Mouse (Mus musculus) lung, postnatal 0 days (tissue): ENCODE results near the gene Abcg2. TPM values are rescaled to one million over a fixed set of nuclear protein-coding genes. Genes with fewer than 3 reads are reported as not detected.
A peak's percentile ranks its signal among the peaks of the same experiment; 100 is the strongest.

Experiments
- ATAC-seq: fragments of 200-750 bp; cut with Nextera tagmentation; 2 replicates; pipeline ENCODE4 v1.8.0; 2017; ENCODE audit warnings: moderate library complexity
- DNase-seq: peaks from one replicate; pipeline ENCODE4 v3.0.0-alpha.2; 2016; ENCODE audit warnings: low spot score
- H3K27ac ChIP-seq: fragments of 300-500 bp; sonication (generic); 2 replicates; pipeline ENCODE4 v1.5.1; 2014; ENCODE audit warnings: antibody characterized with exemption, mild to moderate bottlenecking, low read length, mixed read lengths
- H3K27me3 ChIP-seq: fragments of 300-500 bp; sonication (generic); replicated peaks from 2 replicates; pipeline ENCODE4 v1.6.1; 2014; ENCODE audit warnings: low read length, mixed read lengths; ENCODE audit not compliant: insufficient read depth
- H3K36me3 ChIP-seq: fragments of 300-500 bp; sonication (generic); 2 replicates; pipeline ENCODE4 v1.6.1; 2014; ENCODE audit warnings: low read length, mixed read lengths; ENCODE audit not compliant: insufficient read depth
- H3K4me1 ChIP-seq: fragments of 300-500 bp; sonication (generic); 2 replicates; pipeline ENCODE4 v1.6.1; 2014; ENCODE audit warnings: antibody characterized with exemption, low read depth, low read length, mixed read lengths; ENCODE audit not compliant: insufficient read depth
- H3K4me2 ChIP-seq: fragments of 300-500 bp; sonication (generic); replicated peaks from 2 replicates; pipeline ENCODE4 v1.6.1; 2014; ENCODE audit warnings: low read depth, mild to moderate bottlenecking, low read length, moderate library complexity, mixed read lengths
- H3K4me3 ChIP-seq: fragments of 300-500 bp; sonication (generic); 2 replicates; pipeline ENCODE4 v1.5.1; 2014; ENCODE audit warnings: low read depth, low read length
- H3K9ac ChIP-seq: fragments of 300-500 bp; sonication (generic); replicated peaks from 2 replicates; pipeline ENCODE4 v1.6.1; 2014; ENCODE audit warnings: low read depth, mild to moderate bottlenecking
- H3K9me3 ChIP-seq: fragments of 300-500 bp; sonication (generic); 2 replicates; pipeline ENCODE4 v1.6.1; 2016; ENCODE audit warnings: low read length, mixed read lengths
- CTCF ChIP-seq: IDR thresholded peaks from 2 replicates; pipeline ENCODE4 v1.5.1; 2016; ENCODE audit warnings: antibody characterized with exemption, mild to moderate bottlenecking
- EP300 ChIP-seq: IDR thresholded peaks from 2 replicates; pipeline ENCODE4 v1.6.1; 2016; ENCODE audit warnings: antibody characterized with exemption, mild to moderate bottlenecking, control low read depth
- WGBS: fragments of 180-500 bp; shearing (Covaris S2); extraction: QIAGEN DNeasy Blood & Tissue Kit; methylation state at CpG from one replicate; pipeline ENCODE4 v1.1.7; 2014; 5-methylcytosine and 5-hydroxymethylcytosine counted together
- polyA plus RNA-seq: library from polyadenylated mRNA; unstranded; fragments of >200 nt; fragmentation: Nextera tagmentation; extraction: Ambion mirVana; gene quantifications from 2 replicates; pipeline ENCODE4 v1.2.1, GENCODE M21; 2015

Abcg2 gene
- polyA plus RNA-seq, 1 experiment from 2014 or later = 43.5 TPM

GRCm38 (mm10) chr6:58638566-58638965, 54.2 kb downstream of the Abcg2 start:
- H3K27ac ChIP-seq = no peak overlapping the region

DNA sequence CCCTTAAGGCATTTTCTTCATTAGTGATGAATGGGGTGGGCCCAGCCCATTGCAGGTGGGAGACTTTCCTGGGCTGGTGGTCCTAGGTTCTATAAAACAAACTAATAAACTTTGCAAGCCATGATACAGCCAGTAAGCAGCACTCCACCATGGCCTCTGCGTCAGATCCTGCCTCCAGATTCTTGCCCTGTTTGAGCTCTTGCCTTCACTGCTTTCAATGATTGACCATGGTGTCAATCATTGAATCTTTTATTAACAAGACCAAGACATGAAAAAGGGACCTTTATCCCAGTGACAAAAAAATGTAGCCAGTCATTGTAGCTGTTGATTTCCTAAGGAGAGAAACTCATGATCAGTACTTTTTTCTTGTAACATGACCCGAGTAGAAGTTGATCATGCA, 55.1 kb downstream of the Abcg2 start:
- no peak overlapping the region for H3K27ac ChIP-seq
- 89% methylated on average over 2 of the region's 2 CpGs for WGBS
- no peak overlapping the region for H3K9ac ChIP-seq
- no peaks in the 10 kb centered on the region for H3K27me3 ChIP-seq
- 0 out of 2 replicates have a peak, but pooled peaks cover 2% of the 10 kb centered on the region for H3K4me1 ChIP-seq
- no peak overlapping the region for H3K4me2 ChIP-seq
- ATAC-seq (no peak), DNase-seq (no peak)
- no peak for TF ChIP-seq CTCF
- H3K9me3 ChIP-seq = no peaks in the 10 kb centered on the region
- H3K4me3 ChIP-seq = no peak overlapping the region
- H3K36me3 ChIP-seq = no peaks in the 10 kb centered on the region

More at GRCm38 (mm10) chr6:58638566-58638965, 54.2 kb downstream of the Abcg2 start:
- H3K36me3 ChIP-seq = no peaks in the 10 kb centered on the region
- no peaks in the 10 kb centered on the region for H3K9me3 ChIP-seq
- no peaks in the 10 kb centered on the region for H3K4me1 ChIP-seq
- no peak for TF ChIP-seq EP300
- TF ChIP-seq CTCF = no peak
- H3K4me2 ChIP-seq = no peak overlapping the region
- no peak overlapping the region for H3K4me3 ChIP-seq
- H3K27me3 ChIP-seq = no peaks in the 10 kb centered on the region
- ATAC-seq (no peak), DNase-seq (no peak)
- no peak overlapping the region for H3K9ac ChIP-seq

- Histone ChIP-seq H3K27me3 (no peaks in the 10 kb centered on the region), H3K9ac (peak overlapping the region; percentile 36), H3K27ac (peak overlapping the region; percentile 51), H3K4me3 (peak overlapping the region; percentile 62), H3K4me2 (peak overlapping the region; percentile 85), H3K9me3 (no peaks in the 10 kb centered on the region), H3K36me3 (no peaks in the 10 kb centered on the region), H3K4me1 (0 out of 2 replicates have a peak, but pooled peaks cover 2% of the 10 kb centered on the region)
- ATAC-seq = peak; percentile 95
- peak; percentile 82 for DNase-seq
- WGBS = under 1% methylated on average over 47 of the region's 50 CpGs
- TF ChIP-seq EP300 (no peak), CTCF (peak; percentile 46)
These were observed 56.2 kb downstream of the Abcg2 start for GRCm38 (mm10) chr6:58640333-58641018.

DNA sequence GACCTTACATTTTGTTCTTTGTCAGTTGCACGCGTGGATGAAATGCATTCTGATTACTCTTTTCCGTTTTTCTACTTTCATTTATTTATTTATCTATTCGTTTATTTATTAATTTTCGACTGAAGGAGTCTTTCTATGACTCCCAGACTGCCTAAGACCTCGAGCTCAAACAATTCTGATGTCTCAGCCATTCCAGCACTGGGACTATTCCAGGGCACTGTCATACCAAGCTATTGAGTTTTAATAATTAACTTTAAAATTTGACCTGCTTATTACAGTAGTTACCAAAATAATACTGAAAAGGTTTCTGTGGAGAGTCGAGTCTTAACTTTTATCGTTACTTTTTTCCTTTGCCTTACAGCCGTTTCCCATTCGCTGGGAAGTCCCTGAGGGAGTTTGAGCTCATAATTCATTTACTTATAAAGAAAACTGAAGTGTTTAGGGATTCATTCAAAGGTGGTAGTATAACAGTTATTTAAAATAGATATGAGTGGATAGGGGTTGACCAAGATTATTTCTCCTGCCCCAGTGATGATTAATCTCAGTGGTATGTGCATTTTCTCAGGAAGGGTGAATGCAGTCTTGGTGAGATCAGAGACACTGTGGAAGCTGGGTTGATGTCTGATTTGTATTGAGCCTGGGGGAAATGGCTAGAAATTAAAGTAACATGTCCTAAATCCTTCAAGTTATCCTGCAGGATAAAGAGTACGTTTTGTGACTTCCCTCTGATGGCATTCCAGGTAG, 56.9 kb downstream of the Abcg2 start:
- Histone ChIP-seq H3K9ac (peak overlapping the region; percentile 36; the same call in 1 of the 2 replicates), H3K4me1 (0 out of 2 replicates have a peak, but pooled peaks cover 2% of the 10 kb centered on the region), H3K4me3 (peak overlapping the region; percentile 62), H3K4me2 (peak overlapping the region; percentile 85), H3K9me3 (no peaks in the 10 kb centered on the region), H3K27ac (no peak overlapping the region), H3K27me3 (no peaks in the 10 kb centered on the region), H3K36me3 (no peaks in the 10 kb centered on the region)
- ATAC-seq (no peak), DNase-seq (no peak)
- WGBS = 13% methylated on average over 11 of the region's 11 CpGs
- no peak for TF ChIP-seq EP300
- no peak for TF ChIP-seq CTCF

DNA sequence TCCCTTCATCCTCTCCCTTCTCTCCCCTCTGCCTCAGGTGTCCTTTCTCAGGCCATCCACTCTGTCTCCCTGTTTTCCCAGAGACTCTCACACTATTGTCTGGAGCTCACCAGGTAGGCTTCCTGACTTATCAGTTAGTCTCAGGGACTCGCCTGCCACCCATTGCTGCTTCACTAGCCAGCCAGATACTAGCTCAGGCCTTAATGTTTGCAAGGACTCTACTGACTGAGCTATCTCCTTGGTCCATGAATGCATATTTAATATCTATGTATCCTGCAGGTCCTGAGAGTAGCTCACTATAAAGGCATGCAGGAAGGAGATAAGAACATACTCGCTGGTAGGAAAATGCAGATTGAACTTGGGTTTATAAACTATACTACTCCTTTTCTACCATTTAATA, 57.9 kb downstream of the Abcg2 start:
- no peak for ATAC-seq
- Histone ChIP-seq H3K4me3 (no peak overlapping the region), H3K27me3 (no peaks in the 10 kb centered on the region), H3K4me1 (0 out of 2 replicates have a peak, but pooled peaks cover 2% of the 10 kb centered on the region), H3K4me2 (no peak overlapping the region), H3K27ac (no peak overlapping the region), H3K36me3 (no peaks in the 10 kb centered on the region), H3K9me3 (no peaks in the 10 kb centered on the region), H3K9ac (no peak overlapping the region)
- 58% methylated on average over 2 of the region's 2 CpGs for WGBS
- no peak for DNase-seq
- no peak for TF ChIP-seq CTCF

- Histone ChIP-seq H3K4me1 (0 out of 2 replicates have a peak, but pooled peaks cover 2% of the 10 kb centered on the region), H3K9me3 (no peaks in the 10 kb centered on the region), H3K27ac (no peak overlapping the region), H3K9ac (no peak overlapping the region), H3K4me2 (no peak overlapping the region), H3K36me3 (no peaks in the 10 kb centered on the region), H3K27me3 (no peaks in the 10 kb centered on the region), H3K4me3 (no peak overlapping the region)
- ATAC-seq = no peak
- TF ChIP-seq EP300 (no peak), CTCF (no peak)
- DNase-seq = peak; percentile 42
- 45% methylated on average over 2 of the region's 2 CpGs for WGBS
These were observed 60.3 kb downstream of the Abcg2 start for GRCm38 (mm10) chr6:58644586-58644985.
